Mouse (Mus musculus) lung, postnatal 0 days (tissue): ENCODE results near the gene Hs6st3. TPM values are rescaled to one million over a fixed set of nuclear protein-coding genes. Genes with fewer than 3 reads are reported as not detected.

Experiments used
- ATAC-seq: fragments of 200-750 bp; cut with Nextera tagmentation; 2 replicates; pipeline ENCODE4 v1.8.0; 2017; ENCODE audit warnings: moderate library complexity
- DNase-seq: peaks from one replicate; pipeline ENCODE4 v3.0.0-alpha.2; 2016; ENCODE audit warnings: low spot score
- H3K27ac ChIP-seq: fragments of 300-500 bp; sonication (generic); 2 replicates; pipeline ENCODE4 v1.5.1; 2014; ENCODE audit warnings: antibody characterized with exemption, mild to moderate bottlenecking, low read length, mixed read lengths
- H3K27me3 ChIP-seq: fragments of 300-500 bp; sonication (generic); replicated peaks from 2 replicates; pipeline ENCODE4 v1.6.1; 2014; ENCODE audit warnings: low read length, mixed read lengths; ENCODE audit not compliant: insufficient read depth
- H3K36me3 ChIP-seq: fragments of 300-500 bp; sonication (generic); 2 replicates; pipeline ENCODE4 v1.6.1; 2014; ENCODE audit warnings: low read length, mixed read lengths; ENCODE audit not compliant: insufficient read depth
- H3K4me1 ChIP-seq: fragments of 300-500 bp; sonication (generic); 2 replicates; pipeline ENCODE4 v1.6.1; 2014; ENCODE audit warnings: antibody characterized with exemption, low read depth, low read length, mixed read lengths; ENCODE audit not compliant: insufficient read depth
- H3K4me2 ChIP-seq: fragments of 300-500 bp; sonication (generic); replicated peaks from 2 replicates; pipeline ENCODE4 v1.6.1; 2014; ENCODE audit warnings: low read depth, mild to moderate bottlenecking, low read length, moderate library complexity, mixed read lengths
- H3K4me3 ChIP-seq: fragments of 300-500 bp; sonication (generic); 2 replicates; pipeline ENCODE4 v1.5.1; 2014; ENCODE audit warnings: low read depth, low read length
- H3K9ac ChIP-seq: fragments of 300-500 bp; sonication (generic); replicated peaks from 2 replicates; pipeline ENCODE4 v1.6.1; 2014; ENCODE audit warnings: low read depth, mild to moderate bottlenecking
- H3K9me3 ChIP-seq: fragments of 300-500 bp; sonication (generic); 2 replicates; pipeline ENCODE4 v1.6.1; 2016; ENCODE audit warnings: low read length, mixed read lengths
- CTCF ChIP-seq: IDR thresholded peaks from 2 replicates; pipeline ENCODE4 v1.5.1; 2016; ENCODE audit warnings: antibody characterized with exemption, mild to moderate bottlenecking
- EP300 ChIP-seq: IDR thresholded peaks from 2 replicates; pipeline ENCODE4 v1.6.1; 2016; ENCODE audit warnings: antibody characterized with exemption, mild to moderate bottlenecking, control low read depth
- WGBS: fragments of 180-500 bp; shearing (Covaris S2); extraction: QIAGEN DNeasy Blood & Tissue Kit; methylation state at CpG from one replicate; pipeline ENCODE4 v1.1.7; 2014; 5-methylcytosine and 5-hydroxymethylcytosine counted together
- polyA plus RNA-seq: library from polyadenylated mRNA; unstranded; fragments of >200 nt; fragmentation: Nextera tagmentation; extraction: Ambion mirVana; gene quantifications from 2 replicates; pipeline ENCODE4 v1.2.1, GENCODE M21; 2015

Gene Hs6st3
- polyA plus RNA-seq, 1 experiment from 2014 or later = 0.66 TPM

DNA sequence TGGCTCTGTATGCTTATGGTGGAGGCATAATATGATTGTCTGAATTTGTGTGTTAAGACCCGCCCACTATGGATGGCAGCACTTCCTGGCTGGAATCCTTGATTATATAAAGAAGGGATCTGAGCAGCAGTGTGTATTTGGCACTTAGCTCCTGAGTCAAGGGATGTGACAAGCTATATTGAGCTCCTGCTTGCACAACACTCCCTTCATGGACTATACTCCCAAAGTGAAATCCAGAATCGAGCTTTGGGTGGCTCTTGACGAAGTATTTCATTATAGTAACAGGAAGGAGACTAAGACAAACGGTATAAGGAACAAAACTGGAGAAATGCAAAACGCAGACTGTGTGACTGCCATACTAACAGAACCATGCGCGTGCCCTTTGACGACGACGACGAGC is 660.4 kb downstream of the Hs6st3 start:
- WGBS = 79% methylated on average over 11 of the region's 11 CpGs
- Histone ChIP-seq H3K27ac (no peak overlapping the region), H3K9ac (no peak overlapping the region), H3K27me3 (no peaks in the 10 kb centered on the region), H3K4me3 (no peak overlapping the region), H3K4me1 (no peaks in the 10 kb centered on the region), H3K9me3 (no peaks in the 10 kb centered on the region), H3K36me3 (no peaks in the 10 kb centered on the region), H3K4me2 (no peak overlapping the region)
- no peak for DNase-seq
- no peak for ATAC-seq
- TF ChIP-seq EP300 (no peak), CTCF (no peak)

DNA sequence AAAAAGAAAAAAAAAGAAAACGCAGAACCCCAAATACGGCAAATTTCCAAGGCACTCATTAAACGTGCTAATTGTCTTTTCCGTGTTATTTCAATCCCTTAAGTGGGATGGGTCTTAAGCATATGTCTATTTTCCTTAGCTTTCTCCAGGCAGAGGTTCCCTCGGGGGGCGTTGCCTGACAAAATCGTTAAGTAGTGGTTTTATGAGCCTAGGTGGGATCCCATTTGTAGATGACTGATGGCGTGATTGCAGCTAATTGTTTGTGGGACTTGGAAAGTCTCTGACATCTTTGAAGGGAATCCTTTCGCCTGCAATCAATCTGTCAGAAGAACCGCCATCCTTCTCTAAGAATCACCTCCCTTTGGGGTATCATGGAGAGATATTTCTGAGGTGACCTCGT is 662.7 kb downstream of the Hs6st3 start:
- ATAC-seq (no peak), DNase-seq (no peak)
- no peaks in the 10 kb centered on the region for H3K4me1 ChIP-seq
- no peak overlapping the region for H3K4me2 ChIP-seq
- no peaks in the 10 kb centered on the region for H3K27me3 ChIP-seq
- H3K36me3 ChIP-seq = no peaks in the 10 kb centered on the region
- no peak overlapping the region for H3K4me3 ChIP-seq
- no peaks in the 10 kb centered on the region for H3K9me3 ChIP-seq
- no peak overlapping the region for H3K9ac ChIP-seq
- H3K27ac ChIP-seq = no peak overlapping the region
- no peak for TF ChIP-seq CTCF
- no peak for TF ChIP-seq EP300
- WGBS = 79% methylated on average over 11 of the region's 11 CpGs

DNA sequence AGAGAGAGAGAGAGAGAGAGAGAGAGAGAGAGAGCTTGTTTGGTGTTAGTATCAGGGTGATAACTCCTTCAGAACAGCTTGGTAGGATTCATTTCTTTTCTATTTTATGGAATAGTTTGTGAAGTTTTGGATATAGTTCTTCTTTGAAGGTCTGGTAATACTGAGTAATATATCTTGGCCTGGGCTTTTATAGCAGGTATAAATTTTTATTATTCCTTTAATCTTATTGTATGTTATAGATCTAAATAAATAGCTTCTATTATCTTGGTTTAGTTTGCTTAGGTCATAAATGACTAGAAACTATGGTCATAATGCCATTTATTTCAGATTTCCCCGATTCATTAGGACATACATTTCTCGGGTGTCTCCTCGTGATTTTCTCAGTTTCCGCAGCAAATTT is 675.8 kb downstream of the Hs6st3 start:
- H3K27ac ChIP-seq = no peak overlapping the region
- no peaks in the 10 kb centered on the region for H3K36me3 ChIP-seq
- no peaks in the 10 kb centered on the region for H3K27me3 ChIP-seq
- TF ChIP-seq EP300 (no peak), CTCF (no peak)
- 90% methylated on average over 4 of the region's 4 CpGs for WGBS
- H3K4me3 ChIP-seq = no peak overlapping the region
- no peaks in the 10 kb centered on the region for H3K4me1 ChIP-seq
- DNase-seq (no peak), ATAC-seq (no peak)
- H3K9me3 ChIP-seq = no peaks in the 10 kb centered on the region
- no peak overlapping the region for H3K4me2 ChIP-seq
- H3K9ac ChIP-seq = no peak overlapping the region

DNA sequence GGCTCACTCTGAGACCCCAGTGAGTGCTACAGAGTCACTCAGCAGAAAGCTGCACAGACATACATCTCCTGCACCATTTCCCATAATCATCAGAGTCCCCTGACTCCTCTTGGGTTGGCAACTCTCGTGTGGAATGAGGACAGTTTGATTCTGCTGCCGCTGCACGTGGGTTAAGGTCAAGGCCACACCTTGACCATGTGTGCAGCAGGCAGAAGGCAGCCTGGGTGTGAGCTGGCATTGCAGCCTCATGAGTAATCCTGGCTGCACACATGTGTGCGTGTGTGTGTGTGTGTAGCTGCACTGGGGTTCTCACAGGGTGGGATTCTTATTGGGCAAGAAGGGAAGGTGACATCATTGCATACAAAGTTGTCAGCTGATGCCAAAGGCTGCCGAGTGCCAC is 677.5 kb downstream of the Hs6st3 start:
- no peak overlapping the region for H3K27ac ChIP-seq
- no peak overlapping the region for H3K4me2 ChIP-seq
- no peak overlapping the region for H3K9ac ChIP-seq
- no peaks in the 10 kb centered on the region for H3K27me3 ChIP-seq
- 62% methylated on average over 5 of the region's 5 CpGs for WGBS
- no peak for ATAC-seq
- no peaks in the 10 kb centered on the region for H3K4me1 ChIP-seq
- H3K4me3 ChIP-seq = no peak overlapping the region
- DNase-seq = no peak
- H3K36me3 ChIP-seq = no peaks in the 10 kb centered on the region
- TF ChIP-seq EP300 = no peak
- no peak for TF ChIP-seq CTCF
- no peaks in the 10 kb centered on the region for H3K9me3 ChIP-seq

DNA sequence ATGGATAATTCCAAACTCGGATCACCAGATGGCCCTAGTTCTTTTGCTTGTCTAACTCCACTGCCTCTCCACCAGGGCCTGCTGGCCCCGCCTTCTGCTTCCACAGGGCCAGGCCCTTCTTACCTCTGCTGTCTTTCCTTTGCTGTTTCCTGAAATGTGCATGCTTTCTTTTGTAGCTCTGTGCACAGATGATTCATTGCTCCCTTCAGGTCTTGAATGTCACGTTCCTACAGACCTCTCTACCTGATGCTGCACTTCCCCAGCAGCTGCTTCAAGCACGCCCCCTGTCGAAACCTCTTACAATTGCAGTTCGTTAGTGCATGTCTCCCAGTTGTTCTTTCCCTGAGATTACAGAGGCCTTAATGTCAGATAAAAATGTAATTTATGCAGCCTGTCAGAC is 682.4 kb downstream of the Hs6st3 start:
- Histone ChIP-seq H3K36me3 (no peaks in the 10 kb centered on the region), H3K27me3 (no peaks in the 10 kb centered on the region), H3K4me3 (no peak overlapping the region), H3K9me3 (no peaks in the 10 kb centered on the region), H3K9ac (no peak overlapping the region), H3K27ac (no peak overlapping the region), H3K4me2 (no peak overlapping the region), H3K4me1 (no peaks in the 10 kb centered on the region)
- ATAC-seq (no peak), DNase-seq (no peak)
- 56% methylated on average over 6 of the region's 6 CpGs for WGBS
- TF ChIP-seq EP300 = no peak
- no peak for TF ChIP-seq CTCF

DNA sequence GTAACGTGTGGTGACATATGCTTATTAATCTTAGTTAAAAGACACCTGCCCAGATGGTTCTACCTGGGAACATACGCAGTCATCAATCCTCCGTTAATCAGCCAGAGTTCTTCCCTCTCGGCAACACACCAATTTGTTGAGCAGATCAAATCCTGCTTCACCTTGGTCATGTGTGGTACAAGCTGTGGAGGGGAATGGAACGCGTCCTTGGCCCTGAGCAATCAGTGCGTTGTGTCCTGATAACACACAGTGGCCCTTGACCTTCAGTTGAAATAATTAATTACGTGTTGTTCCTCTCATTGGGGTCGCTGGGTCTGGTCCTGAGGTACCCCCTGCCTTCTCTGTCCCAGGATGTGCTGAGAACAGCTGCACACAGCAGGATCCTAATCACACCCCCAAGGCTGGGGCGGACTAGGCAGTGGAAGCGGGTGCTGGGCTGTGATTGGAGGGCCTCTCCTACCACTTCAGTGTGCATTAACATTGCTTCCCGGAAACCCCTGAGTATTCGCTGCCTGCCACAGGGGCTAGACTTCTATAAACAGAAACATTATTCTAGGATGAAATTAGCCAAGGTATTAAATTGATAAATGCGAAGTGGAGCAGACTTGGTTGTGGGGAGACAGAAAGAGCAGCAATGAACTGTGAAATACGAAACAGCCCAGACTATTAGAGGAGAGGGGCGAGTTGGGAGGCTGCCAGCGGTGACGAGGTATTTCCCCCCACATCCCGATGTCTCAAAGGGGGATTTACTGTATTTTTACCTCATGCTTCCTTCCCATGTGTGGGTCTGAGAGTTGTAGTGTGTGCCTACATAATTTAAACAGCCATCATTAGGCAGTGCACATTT is 693.2 kb downstream of the Hs6st3 start:
- no peaks in the 10 kb centered on the region for H3K27me3 ChIP-seq
- no peak overlapping the region for H3K4me2 ChIP-seq
- no peaks in the 10 kb centered on the region for H3K9me3 ChIP-seq
- DNase-seq = no peak
- H3K4me1 ChIP-seq = no peaks in the 10 kb centered on the region
- TF ChIP-seq CTCF = no peak
- TF ChIP-seq EP300 = no peak
- H3K9ac ChIP-seq = no peak overlapping the region
- no peaks in the 10 kb centered on the region for H3K36me3 ChIP-seq
- 37% methylated on average over 19 of the region's 19 CpGs for WGBS
- peak; percentile 43 for ATAC-seq
- H3K4me3 ChIP-seq = no peak overlapping the region
- no peak overlapping the region for H3K27ac ChIP-seq

DNA sequence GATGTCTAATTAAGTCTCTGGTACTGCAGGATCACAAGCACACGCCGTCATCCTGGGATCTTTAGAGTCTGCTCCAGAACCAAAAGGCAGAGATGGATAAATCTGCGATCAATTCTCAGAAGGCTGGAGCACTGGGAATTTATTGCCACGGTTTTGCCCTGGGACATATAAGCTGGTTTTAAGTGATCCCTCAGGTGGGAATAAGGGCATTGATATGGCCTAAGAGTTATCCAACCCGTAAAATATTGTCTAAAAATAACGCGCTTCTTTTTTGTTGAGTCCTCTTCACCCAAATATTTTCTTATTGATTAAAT is 693.8 kb downstream of the Hs6st3 start:
- Histone ChIP-seq H3K27ac (no peak overlapping the region), H3K4me3 (no peak overlapping the region), H3K4me2 (no peak overlapping the region), H3K4me1 (no peaks in the 10 kb centered on the region), H3K9ac (no peak overlapping the region), H3K27me3 (no peaks in the 10 kb centered on the region), H3K36me3 (no peaks in the 10 kb centered on the region), H3K9me3 (no peaks in the 10 kb centered on the region)
- no peak for TF ChIP-seq CTCF
- no peak for TF ChIP-seq EP300
- 81% methylated on average over 7 of the region's 7 CpGs for WGBS
- DNase-seq (no peak), ATAC-seq (no peak)
